In the genomic region with DNA sequence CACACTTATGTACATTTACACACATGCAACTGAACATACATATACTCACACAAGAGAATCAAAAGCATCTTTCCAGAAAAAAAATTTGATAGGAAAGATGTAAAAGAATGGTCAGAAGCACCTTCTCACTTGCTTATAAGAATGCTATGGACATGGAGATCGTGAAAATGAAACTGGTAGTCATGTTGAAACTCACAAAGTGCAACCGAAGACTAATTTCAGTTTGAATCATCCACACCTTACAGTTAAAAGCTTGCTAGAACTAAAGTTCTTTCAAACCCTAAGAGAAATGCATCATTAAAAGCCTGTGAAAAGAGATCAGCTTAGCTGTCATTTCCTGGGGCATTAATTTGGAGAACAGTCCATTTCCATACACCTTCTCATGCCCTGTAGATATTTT, we compare ENCODE assay signal across 27 mouse cellular contexts.
"Had no signal": no experiment of that assay in that cellular context is flagged by ENCODE, and none has a peak within 500 bp of the region (broad histone marks: within the 10 kb centered on the region; RNA-seq: fewer than 3 reads in every experiment).

No protein-coding gene starts in this region.

- H3K4me1 ChIP-seq: embryonic facial prominence, embryonic 12.5 days; embryonic facial prominence, embryonic 13.5 days; embryonic facial prominence, embryonic 15.5 days; forebrain, embryonic 10.5 days; forebrain, embryonic 12.5 days; forebrain, embryonic 13.5 days; forebrain, embryonic 15.5 days had no signal

- H3K9ac ChIP-seq: embryonic facial prominence, embryonic 12.5 days; embryonic facial prominence, embryonic 13.5 days; embryonic facial prominence, embryonic 15.5 days; forebrain, embryonic 12.5 days; forebrain, embryonic 13.5 days; forebrain, embryonic 15.5 days; forebrain, postnatal 0 days had no signal

- H3K27ac ChIP-seq: embryonic facial prominence, embryonic 12.5 days; embryonic facial prominence, embryonic 13.5 days; embryonic facial prominence, embryonic 15.5 days; forebrain, embryonic 10.5 days; forebrain, embryonic 12.5 days; forebrain, embryonic 13.5 days; forebrain, embryonic 15.5 days; gastrocnemius, adult 2 months; heart, adult 2 months had no signal

- H3K36me3 ChIP-seq: embryonic facial prominence, embryonic 12.5 days; embryonic facial prominence, embryonic 13.5 days; embryonic facial prominence, embryonic 15.5 days; forebrain, embryonic 10.5 days; forebrain, embryonic 12.5 days; forebrain, embryonic 15.5 days had no signal

- H3K4me2 ChIP-seq: embryonic facial prominence, embryonic 12.5 days; embryonic facial prominence, embryonic 13.5 days; embryonic facial prominence, embryonic 15.5 days; forebrain, embryonic 12.5 days; forebrain, embryonic 13.5 days; forebrain, embryonic 15.5 days had no signal

- H3K4me3 ChIP-seq: embryonic facial prominence, embryonic 12.5 days; embryonic facial prominence, embryonic 13.5 days; embryonic facial prominence, embryonic 15.5 days; erythroblast, embryonic 14.5 days; forebrain, embryonic 10.5 days; forebrain, embryonic 12.5 days; forebrain, embryonic 13.5 days; forebrain, embryonic 15.5 days; gastrocnemius, adult 2 months; heart, adult 2 months had no signal

- ATAC-seq: forebrain, embryonic 13.5 days; forebrain, embryonic 14.5 days; forebrain, embryonic 15.5 days; forebrain, embryonic 16.5 days; forebrain, postnatal 0 days had no signal

- H3K27me3 ChIP-seq: embryonic facial prominence, embryonic 12.5 days; embryonic facial prominence, embryonic 13.5 days; embryonic facial prominence, embryonic 15.5 days; forebrain, embryonic 12.5 days; forebrain, embryonic 13.5 days; forebrain, embryonic 15.5 days had no signal

- DNase-seq: cerebellum, adult 8-10 months; cerebellum, adult 9-10 months; cerebellum, adult 9-11 months; cerebellum, postnatal 10 days; cerebellum, postnatal 14 days; cerebellum, postnatal 25 days; cerebellum, postnatal 36 days; embryo, embryonic 11 days; forebrain, postnatal 0 days; gastrocnemius, adult 2 months; gastrocnemius, postnatal 10 days; gastrocnemius, postnatal 14 days; gastrocnemius, postnatal 25 days; gastrocnemius, postnatal 36 days; heart, adult 11 months; heart, adult 18-20 months; heart, adult 2 months had no signal

- H3K9me3 ChIP-seq: embryonic facial prominence, embryonic 12.5 days; embryonic facial prominence, embryonic 13.5 days; embryonic facial prominence, embryonic 15.5 days; forebrain, embryonic 10.5 days; forebrain, embryonic 12.5 days; forebrain, embryonic 13.5 days; forebrain, embryonic 15.5 days had no signal
